Mouse (Mus musculus) kidney, adult 2 months (tissue): ENCODE data around the gene Atoh8.

ENCODE experiments used
- CTCF ChIP-seq: fragments of 200-500 bp; conservative IDR thresholded peaks from 2 replicates; pipeline ENCODE4 v1.5.1; 2011; ENCODE audit warnings: low read depth, mild to moderate bottlenecking, control low read depth, low read length, moderate library complexity, mixed read lengths; ENCODE audit not compliant: insufficient read depth, insufficient read length
- POLR2A ChIP-seq: fragments of 200-500 bp; IDR thresholded peaks from one replicate; pipeline ENCODE4 v1.6.1; 2011; ENCODE audit warnings: low read depth, low read length, control low read depth

- no peak for TF ChIP-seq CTCF
- TF ChIP-seq POLR2A, result no peak
Observed at GRCm38 (mm10) chr6:72261683-72262320, 26.4 kb upstream of the Atoh8 start.
